Mouse (Mus musculus) bone marrow, adult 2 months (tissue): ENCODE results near the gene Bdh2.

Source experiments
- CTCF ChIP-seq: fragments of 200-500 bp; IDR thresholded peaks from 2 replicates; pipeline ENCODE4 v1.5.1; 2011; ENCODE audit warnings: low read length, control low read depth; ENCODE audit not compliant: control insufficient read depth, insufficient read depth
- POLR2A ChIP-seq: fragments of 200-500 bp; IDR thresholded peaks from 2 replicates; pipeline ENCODE4 v1.6.1; 2011; ENCODE audit warnings: low read depth, mild to moderate bottlenecking, control low read depth, low read length, borderline replicate concordance; ENCODE audit not compliant: control insufficient read depth

- TF ChIP-seq CTCF, result no peak
- no peak; the same call in 1 of the 2 replicates for TF ChIP-seq POLR2A
Observed at GRCm38 (mm10) chr3:135249104-135249503, 31.9 kb upstream of the Bdh2 start.
